In the genomic region with DNA sequence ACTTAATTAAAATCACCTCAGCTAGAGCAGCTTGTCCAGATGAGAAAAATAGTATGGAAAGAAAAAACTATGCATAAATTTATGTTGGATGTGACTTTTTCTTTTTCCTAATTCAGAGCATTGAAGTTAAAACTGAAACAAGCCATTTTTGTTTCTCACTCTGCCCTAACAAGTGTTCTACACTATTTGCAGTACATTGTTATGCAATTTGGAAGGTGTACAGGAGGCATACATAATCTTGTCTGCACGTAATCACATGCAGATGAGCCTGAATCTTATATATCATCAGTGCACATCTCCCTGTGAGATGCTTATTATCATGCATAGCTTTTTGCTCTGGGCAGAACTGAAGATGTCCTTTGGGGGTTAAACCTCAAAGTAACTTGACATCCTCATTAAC, we compare ENCODE assay signal across 17 mouse cellular contexts.
DNase-seq lines count a peak whose midpoint lies in the region; ATAC-seq and TF ChIP-seq lines count a peak whose summit lies in the region.
"Had no signal": no experiment of that assay in that cellular context is flagged by ENCODE, and none has a peak within 500 bp of the region (broad histone marks: within the 10 kb centered on the region; RNA-seq: fewer than 3 reads in every experiment).

No protein-coding gene starts in this region.

- peak; percentile 99 for ATAC-seq in frontal cortex, adult (ENCODE audit: low TSS enrichment)
- 0 out of 2 replicates have a peak, but pooled peaks have one; percentile 39 for ATAC-seq in midbrain, embryonic 16.5 days
- no peak for ATAC-seq in liver, embryonic 11.5 days (replicated peaks; ENCODE audit: low FRiP score)
- ATAC-seq: forebrain, embryonic 15.5 days had no signal

- no peaks in the 10 kb centered on the region for H3K36me3 ChIP-seq in midbrain, embryonic 16.5 days (ENCODE audit: control insufficient read depth, insufficient read depth, low read length)
- no peaks in the 10 kb centered on the region for H3K36me3 ChIP-seq in midbrain, embryonic 10.5 days
- H3K36me3 ChIP-seq in liver, embryonic 11.5 days (ENCODE audit: control insufficient read depth, insufficient read depth, low read length), result no peaks in the 10 kb centered on the region
- H3K36me3 ChIP-seq: forebrain, embryonic 15.5 days; heart, embryonic 15.5 days; hindbrain, embryonic 15.5 days had no signal

- no peaks in the 10 kb centered on the region for H3K27me3 ChIP-seq in midbrain, embryonic 16.5 days (ENCODE audit: control insufficient read depth, insufficient read depth, low read depth, low read length)
- H3K27me3 ChIP-seq in midbrain, embryonic 10.5 days (ENCODE audit: low read depth, poor library complexity, severe bottlenecking), result no peaks in the 10 kb centered on the region
- no peaks in the 10 kb centered on the region for H3K27me3 ChIP-seq in liver, embryonic 11.5 days (replicated peaks; ENCODE audit: control insufficient read depth, insufficient read depth, low read length)
- H3K27me3 ChIP-seq: forebrain, embryonic 15.5 days; heart, embryonic 15.5 days; hindbrain, embryonic 15.5 days had no signal

- no peak overlapping the region for H3K27ac ChIP-seq in midbrain, embryonic 16.5 days (ENCODE audit: low read length)
- H3K27ac ChIP-seq in midbrain, embryonic 10.5 days (replicated peaks), result no peak overlapping the region
- no peak overlapping the region for H3K27ac ChIP-seq in liver, embryonic 11.5 days (ENCODE audit: low read depth, low read length)
- H3K27ac ChIP-seq: forebrain, embryonic 15.5 days; heart, adult 2 months; heart, embryonic 15.5 days; hindbrain, embryonic 15.5 days had no signal

- DNase-seq in frontal cortex, postnatal 10 days (ENCODE audit: low spot score in 2 of 2), result no peak
- no peak for DNase-seq in midbrain, embryonic 10.5 days (ENCODE audit: low spot score)
- DNase-seq in brain, embryonic 14.5 days (ENCODE audit: low read depth), result peak; percentile 48
- DNase-seq in urinary bladder, postnatal 14 days (ENCODE audit: low spot score), result no peak
- DNase-seq in liver, embryonic 11.5 days (ENCODE audit: low spot score), result no peak
- DNase-seq: adrenal gland, postnatal 10 days; cerebellum, adult 18-20 months; cerebellum, postnatal 10 days; gastrocnemius, postnatal 14 days; heart, adult 2 months; heart, postnatal 14 days had no signal

- no peaks in the 10 kb centered on the region for H3K4me1 ChIP-seq in midbrain, embryonic 16.5 days (ENCODE audit: control insufficient read depth, insufficient read depth, low read length)
- H3K4me1 ChIP-seq in midbrain, embryonic 10.5 days, result no peaks in the 10 kb centered on the region
- H3K4me1 ChIP-seq in liver, embryonic 11.5 days (replicated peaks; ENCODE audit: control insufficient read depth, insufficient read depth, low read length), result no peaks in the 10 kb centered on the region
- H3K4me1 ChIP-seq: forebrain, embryonic 15.5 days; heart, embryonic 15.5 days; hindbrain, embryonic 15.5 days had no signal

- TF ChIP-seq POLR2A in brain, embryonic 14.5 days (IDR thresholded peaks at IDR 0.05; ENCODE audit: borderline replicate concordance, extremely low read depth, insufficient read depth, insufficient read length, poor library complexity, severe bottlenecking), result no peak

- H3K9me3 ChIP-seq in midbrain, embryonic 16.5 days (replicated peaks; ENCODE audit: control insufficient read depth, low read length, poor library complexity, severe bottlenecking), result no peaks in the 10 kb centered on the region
- H3K9me3 ChIP-seq in midbrain, embryonic 10.5 days (replicated peaks), result no peaks in the 10 kb centered on the region
- H3K9me3 ChIP-seq in liver, embryonic 11.5 days (ENCODE audit: control insufficient read depth, low read length), result no peaks in the 10 kb centered on the region
- H3K9me3 ChIP-seq: forebrain, embryonic 15.5 days; heart, embryonic 15.5 days; hindbrain, embryonic 15.5 days had no signal

- H3K9ac ChIP-seq in midbrain, embryonic 16.5 days (ENCODE audit: low read depth, low read length), result no peak overlapping the region
- H3K9ac ChIP-seq in liver, embryonic 11.5 days (ENCODE audit: low read depth, low read length), result no peak overlapping the region
- H3K9ac ChIP-seq: forebrain, embryonic 15.5 days; heart, embryonic 15.5 days; hindbrain, embryonic 15.5 days had no signal

- no peak for TF ChIP-seq CTCF in brain, embryonic 14.5 days (IDR thresholded peaks at IDR 0.05; ENCODE audit: borderline replicate concordance, extremely low read depth, insufficient read depth, insufficient read length)

- no peak overlapping the region for H3K4me3 ChIP-seq in midbrain, embryonic 16.5 days (ENCODE audit: low read depth, low read length)
- H3K4me3 ChIP-seq in midbrain, embryonic 10.5 days, result no peak overlapping the region
- H3K4me3 ChIP-seq in liver, embryonic 11.5 days (ENCODE audit: low read depth, low read length), result no peak overlapping the region
- H3K4me3 ChIP-seq: forebrain, embryonic 15.5 days; heart, adult 2 months; heart, embryonic 15.5 days; hindbrain, embryonic 15.5 days had no signal

- H3K4me2 ChIP-seq in midbrain, embryonic 16.5 days (ENCODE audit: low read length), result no peak overlapping the region
- no peak overlapping the region for H3K4me2 ChIP-seq in liver, embryonic 11.5 days
- H3K4me2 ChIP-seq: forebrain, embryonic 15.5 days; heart, embryonic 11.5 days; heart, embryonic 15.5 days; hindbrain, embryonic 15.5 days had no signal

- WGBS in midbrain, embryonic 16.5 days, result 46% methylated on average over 1 of the region's 1 CpGs
- WGBS in midbrain, embryonic 10.5 days, result 87% methylated on average over 1 of the region's 1 CpGs
- 71% methylated on average over 1 of the region's 1 CpGs for WGBS in liver, embryonic 11.5 days
